Mouse (Mus musculus): ENCODE results near the gene Rps29.

- no peak for TF ChIP-seq CTCF (IDR thresholded peaks at IDR 0.05)
- no peak for TF ChIP-seq EP300 (IDR thresholded peaks at IDR 0.05)
Measured at GRCm38 (mm10) chr12:69207396-69207795, 48.4 kb upstream of the Rps29 start.

Measured in lung, postnatal 0 days (tissue).